Mouse (Mus musculus) CH12.LX (cell line): ENCODE results near the gene Lrrc28.

ENCODE experiments used
- BHLHE40 ChIP-seq: IDR thresholded peaks from 2 replicates; pipeline ENCODE4 v1.6.1; 2011; ENCODE audit warnings: mild to moderate bottlenecking, low read depth, low read length, improper control_type of control experiment
- CTCF ChIP-seq, 2 experiments: IDR thresholded peaks in 1 of 2; conservative IDR thresholded peaks in 1 of 2; 2 replicates each; pipeline ENCODE4 v1.5.1; 2011 to 2012; ENCODE audit warnings: low read depth in 2 of 2, low read length in 2 of 2, improper control_type of control experiment in 1 of 2, inconsistent platforms in 1 of 2, mild to moderate bottlenecking in 1 of 2, moderate library complexity in 1 of 2
- E2F4 ChIP-seq: IDR thresholded peaks from 2 replicates; pipeline ENCODE4 v1.6.1; 2011; ENCODE audit warnings: low read depth, low read length, improper control_type of control experiment; ENCODE audit not compliant: insufficient replicate concordance
- MAX ChIP-seq: IDR thresholded peaks from 2 replicates; pipeline ENCODE4 v1.6.1; 2011; ENCODE audit warnings: low read length, improper control_type of control experiment
- POLR2A ChIP-seq: IDR thresholded peaks from 2 replicates; pipeline ENCODE4 v1.6.1; 2011; ENCODE audit warnings: low read depth, mild to moderate bottlenecking, improper control_type of control experiment, low read length
- SIN3A ChIP-seq: IDR thresholded peaks from 2 replicates; pipeline ENCODE4 v1.6.1; 2012; ENCODE audit warnings: low read length, improper control_type of control experiment, inconsistent platforms
- SMC3 ChIP-seq: IDR thresholded peaks from 2 replicates; pipeline ENCODE4 v1.6.1; 2011; ENCODE audit warnings: low read depth, low read length, improper control_type of control experiment
- TCF12 ChIP-seq: IDR thresholded peaks from 2 replicates; pipeline ENCODE4 v1.6.1; 2014; ENCODE audit warnings: low read depth, mild to moderate bottlenecking, inconsistent platforms, low read length, improper control_type of control experiment
- UBTF ChIP-seq: IDR thresholded peaks from 2 replicates; pipeline ENCODE4 v1.6.1; 2012; ENCODE audit warnings: low read depth, mild to moderate bottlenecking, inconsistent platforms, low read length, improper control_type of control experiment, moderate library complexity
- ZC3H11A ChIP-seq: IDR thresholded peaks from 2 replicates; pipeline ENCODE4 v1.6.1; 2012; ENCODE audit warnings: low read depth, mild to moderate bottlenecking, inconsistent platforms, low read length, improper control_type of control experiment

DNA sequence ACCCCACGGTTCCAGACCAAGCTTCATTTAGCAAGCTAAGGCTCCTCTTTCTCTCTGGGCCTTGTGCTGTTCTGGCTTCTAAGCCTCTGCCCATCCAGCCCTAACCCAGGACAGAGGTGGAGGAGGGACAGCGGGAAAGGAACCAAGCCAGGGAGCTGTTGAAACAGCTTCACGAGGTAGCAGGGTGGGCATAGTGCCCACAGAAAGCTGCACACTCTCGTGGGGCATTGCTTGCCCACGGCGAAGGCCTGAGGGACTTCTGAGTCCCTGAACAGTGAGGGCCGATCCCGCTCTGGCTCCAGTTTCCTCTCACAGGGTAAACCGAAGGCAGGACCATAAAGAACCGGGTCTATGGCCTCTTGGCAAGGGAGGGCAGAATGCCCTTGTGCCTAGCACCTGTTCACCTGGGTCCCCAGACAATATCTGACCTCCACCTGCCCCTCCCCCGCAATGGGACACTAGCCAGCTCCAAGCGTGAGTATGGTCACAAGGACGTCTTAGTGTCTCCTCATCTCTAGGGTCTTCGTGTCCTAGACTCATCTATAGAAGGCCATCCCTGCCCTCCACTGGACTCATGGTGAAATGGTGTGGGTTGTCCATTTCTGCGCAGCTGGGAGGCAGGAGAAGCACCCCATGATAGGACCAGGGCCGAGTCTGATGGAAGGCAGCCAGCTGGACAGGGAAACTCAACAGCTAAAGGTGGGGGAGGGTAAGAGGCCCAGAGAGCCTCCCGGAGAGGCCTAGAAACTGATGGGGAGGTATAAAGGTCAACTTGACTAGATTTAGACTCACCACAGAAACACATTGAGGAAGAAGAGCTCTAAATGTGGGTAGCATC is 165.3 kb downstream of the Lrrc28 start:
- TF ChIP-seq POLR2A (no peak), ZC3H11A (no peak), E2F4 (no peak), CTCF (conservative IDR thresholded peaks at IDR 0.05 in 1 of 2, IDR thresholded peaks at IDR 0.05 in 1 of 2; ENCODE audit: low read depth in 2 of 2, low read length in 2 of 2) (peak in 1 of 2 experiments; percentile 16; a peak in 1 of 4 replicates), SMC3 (peak; percentile 11; the same call in 1 of the 2 replicates), MAX (no peak), SIN3A (no peak), TCF12 (no peak), UBTF (no peak), BHLHE40 (no peak)
